Mouse (Mus musculus) embryonic stem cell, embryonic (primary cell): ENCODE measurements around the gene Fdxr.

ENCODE experiments used
- CTCF ChIA-PET, 4 experiments: fragments of 300-600 bp in 2 of 4; fragments of 350-600 bp in 2 of 4; sonication (Branson Sonifier 250); formaldehyde crosslinking; loops; one replicate each; lab custom pipeline; 2022; ENCODE audit warnings: inconsistent platforms in 2 of 4; lab: Charles Lee
- POLR2A ChIA-PET, 4 experiments: fragments of 300-600 bp in 2 of 4; fragments of 350-600 bp in 2 of 4; sonication (Branson Sonifier 250); formaldehyde crosslinking; loops; one replicate each; lab custom pipeline; 2022; ENCODE audit warnings: antibody characterized with exemption in 4 of 4, inconsistent platforms in 1 of 4; lab: Charles Lee

The Fdxr gene

DNA sequence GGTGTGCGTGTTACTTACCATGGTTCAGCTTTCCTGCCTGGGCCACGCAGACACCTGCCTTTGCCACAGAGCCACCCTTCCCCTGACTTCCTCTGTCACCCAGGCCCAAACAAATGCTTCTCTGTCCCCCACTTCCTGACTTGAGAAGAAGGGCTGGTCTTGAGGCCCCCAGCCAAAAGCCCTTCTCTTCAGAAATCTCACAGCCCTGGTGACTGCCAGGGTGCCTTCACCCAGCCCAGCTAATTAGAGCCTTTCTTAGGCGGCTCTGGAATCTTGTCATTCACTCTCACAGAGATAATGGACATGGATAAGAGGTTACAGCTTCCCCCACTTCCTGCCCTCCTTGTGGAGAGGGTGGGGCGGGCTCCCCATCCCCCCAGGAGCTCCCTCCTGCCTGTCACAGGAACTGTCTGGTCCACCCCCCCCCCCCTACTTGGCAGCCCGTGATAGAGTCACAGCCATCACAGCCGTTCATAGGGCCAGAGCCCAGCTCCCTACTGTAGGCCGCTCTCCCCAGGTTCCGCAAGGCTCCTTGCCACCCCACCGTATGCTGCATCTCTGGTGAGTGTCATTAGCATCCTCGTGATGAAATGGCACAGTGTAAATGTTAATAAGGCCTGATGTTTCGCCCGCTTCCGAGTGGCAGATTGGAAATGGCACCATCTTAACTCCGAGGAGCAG lies 49.9 kb downstream of the Fdxr start:
- CTCF ChIA-PET = interaction anchor here (0.6 to 6.1 kb wide), 12 partner anchors 10 to 427 kb away, joined by 3 to 122 read pairs (median 4); partner anchors contain the start of gene Grin2c (in 3 of the 4)
- POLR2A ChIA-PET = interaction anchor here (0.6 to 10.9 kb wide), 28 partner anchors 8 to 303 kb away, joined by 3 to 179 read pairs (median 4); partner anchors contain the start of genes Fdxr (in 2 of the 4) and Grin2c (in 2 of the 4)

- ChIA-PET CTCF (interaction anchor here (0.5 to 6.1 kb wide), 119 partner anchors 8 to 1867 kb away, joined by 3 to 122 read pairs (median 5); partner anchors contain the start of genes Fdxr (in 3 of the 4), Grin2c (in 3 of the 4), Slc9a3r1 (in 3 of the 4) and Nat9 (in 2 of the 4)), POLR2A (interaction anchor here in 3 of 4 experiments (0.6 to 10.9 kb wide), 44 partner anchors 8 to 121 kb away, joined by 3 to 179 read pairs (median 5); partner anchors contain the start of genes Grin2c (in 3 of the 3), Fdxr (in 2 of the 3), Nat9 (in 1 of the 3) and Slc9a3r1 (in 1 of the 3))
Measured at GRCm38 (mm10) chr11:115225301-115225700, 51.5 kb downstream of the Fdxr start.

GRCm38 (mm10) chr11:115224889-115225288 lies 52.0 kb downstream of the Fdxr start:
- ChIA-PET CTCF (interaction anchor here (0.5 to 6.1 kb wide), 128 partner anchors 8 to 1868 kb away, joined by 3 to 122 read pairs (median 4); partner anchors contain the start of genes Fdxr (in 3 of the 4), Grin2c (in 3 of the 4), Slc9a3r1 (in 3 of the 4) and Nat9 (in 2 of the 4)), POLR2A (interaction anchor here in 3 of 4 experiments (0.6 to 10.9 kb wide), 41 partner anchors 9 to 299 kb away, joined by 3 to 179 read pairs (median 5); partner anchors contain the start of genes Grin2c (in 3 of the 3), Fdxr (in 2 of the 3), Nat9 (in 1 of the 3) and Slc9a3r1 (in 1 of the 3))

DNA sequence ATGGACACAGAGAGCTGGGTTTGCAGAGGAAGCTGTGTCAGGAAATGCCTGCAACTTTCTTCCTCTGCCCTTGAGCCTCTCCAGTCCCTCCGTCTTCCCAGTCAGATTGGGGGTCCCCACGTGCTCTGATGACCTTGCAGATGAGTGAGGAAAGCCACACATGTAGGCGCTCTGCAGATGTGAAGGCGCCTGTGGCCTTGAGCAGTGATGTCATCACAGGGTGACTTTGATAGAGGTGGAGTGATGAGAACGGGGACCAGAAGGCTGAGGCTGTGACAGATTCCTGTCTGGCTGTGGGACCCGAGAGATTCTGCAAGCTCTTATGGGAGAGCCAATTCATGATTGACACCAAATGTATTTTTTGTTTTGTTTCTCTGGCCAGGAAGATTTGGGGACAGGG lies 53.0 kb downstream of the Fdxr start:
- ChIA-PET POLR2A (interaction anchor here in 2 of 4 experiments (1.1 to 10.9 kb wide), 8 partner anchors 9 to 61 kb away, joined by 3 to 179 read pairs (median 11); partner anchors contain the start of genes Fdxr (in 1 of the 2), Grin2c (in 1 of the 2), Nat9 (in 1 of the 2) and Slc9a3r1 (in 1 of the 2)), CTCF (interaction anchor here (1.0 to 6.1 kb wide), 14 partner anchors 9 to 66 kb away, joined by 3 to 122 read pairs (median 16); partner anchors contain the start of genes Grin2c (in 2 of the 4) and Fdxr (in 1 of the 4))

DNA sequence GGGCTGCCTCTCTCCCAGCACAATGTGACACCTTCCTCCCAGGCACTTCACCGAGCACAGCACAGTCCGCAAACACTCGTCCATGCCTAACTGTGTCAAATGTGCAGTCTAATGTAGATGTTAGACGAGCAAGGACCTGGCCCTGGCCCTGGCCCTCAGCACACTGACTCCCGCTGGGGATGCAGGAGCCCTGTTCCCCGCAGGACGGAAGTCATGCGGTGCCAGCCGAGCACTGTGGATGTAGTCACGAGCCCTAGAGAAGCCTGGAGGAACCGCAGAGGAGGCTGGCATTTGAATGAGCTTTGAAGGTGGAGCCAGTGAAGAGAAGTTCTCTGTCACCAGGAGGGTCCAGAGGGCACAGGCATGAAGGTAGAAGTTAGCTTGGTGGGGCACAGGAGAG lies 53.4 kb downstream of the Fdxr start:
- POLR2A ChIA-PET = interaction anchor here in 2 of 4 experiments (1.1 to 10.9 kb wide), 7 partner anchors 9 to 61 kb away, joined by 3 to 179 read pairs (median 6); partner anchors contain the start of genes Grin2c (in 1 of the 2), Nat9 (in 1 of the 2), Slc9a3r1 (in 1 of the 2) and Tmem104 (in 1 of the 2)
- CTCF ChIA-PET = interaction anchor here in 3 of 4 experiments (1.0 to 6.1 kb wide), 10 partner anchors 9 to 63 kb away, joined by 4 to 122 read pairs (median 20); partner anchors contain the start of genes Grin2c (in 2 of the 3) and Fdxr (in 1 of the 3)

DNA sequence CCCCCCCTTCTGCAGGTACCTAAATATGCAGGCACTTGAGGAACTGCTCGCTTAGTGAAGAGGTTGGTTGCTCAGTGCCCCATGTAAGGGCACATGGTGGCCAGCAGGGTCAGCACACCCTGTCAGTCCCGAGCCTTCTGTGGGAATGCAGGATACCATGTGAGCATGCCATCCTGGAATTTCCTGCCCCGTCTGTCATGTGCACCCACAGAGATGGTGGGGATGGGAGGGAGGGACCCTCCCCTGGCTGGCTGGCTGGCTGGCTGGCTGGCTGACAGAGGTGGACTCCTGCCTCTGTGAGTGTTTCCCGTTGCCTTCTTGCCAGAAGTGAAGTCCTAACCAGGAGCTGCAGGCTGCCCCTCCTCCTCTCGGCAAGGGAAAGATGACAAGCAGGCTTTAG lies 54.3 kb downstream of the Fdxr start:
- ChIA-PET CTCF (interaction anchor here in 2 of 4 experiments (1.0 to 6.1 kb wide), 5 partner anchors 10 to 62 kb away, joined by 4 to 122 read pairs (median 4); partner anchors contain the start of gene Grin2c (in 1 of the 2)), POLR2A (interaction anchor here in 2 of 4 experiments (0.6 to 10.9 kb wide), 6 partner anchors 16 to 190 kb away, joined by 3 to 179 read pairs (median 4); partner anchors contain the start of gene Slc9a3r1 (in 1 of the 2))

- POLR2A ChIA-PET = interaction anchor here in 2 of 4 experiments (0.6 to 10.9 kb wide), 6 partner anchors 10 to 44 kb away, joined by 3 to 179 read pairs (median 4); no protein-coding TSS in a partner anchor
- CTCF ChIA-PET = interaction anchor here in 2 of 4 experiments (0.9 to 6.1 kb wide), 4 partner anchors 20 to 118 kb away, joined by 4 to 122 read pairs (median 4); partner anchors contain the start of gene Grin2c (in 1 of the 2)
Measured at GRCm38 (mm10) chr11:115222077-115222476, 54.8 kb downstream of the Fdxr start.

- CTCF ChIA-PET = interaction anchor here in 3 of 4 experiments (1.0 to 2.1 kb wide), 2 partner anchors 17 to 38 kb away, joined by 3 to 6 read pairs (median 4); no protein-coding TSS in a partner anchor
- POLR2A ChIA-PET = interaction anchor here in 3 of 4 experiments (0.6 to 3.9 kb wide), 9 partner anchors 9 to 57 kb away, joined by 3 to 29 read pairs (median 5); partner anchors contain the start of gene Fdxr (in 1 of the 3)
Measured at GRCm38 (mm10) chr11:115219685-115220084, 57.2 kb downstream of the Fdxr start.

DNA sequence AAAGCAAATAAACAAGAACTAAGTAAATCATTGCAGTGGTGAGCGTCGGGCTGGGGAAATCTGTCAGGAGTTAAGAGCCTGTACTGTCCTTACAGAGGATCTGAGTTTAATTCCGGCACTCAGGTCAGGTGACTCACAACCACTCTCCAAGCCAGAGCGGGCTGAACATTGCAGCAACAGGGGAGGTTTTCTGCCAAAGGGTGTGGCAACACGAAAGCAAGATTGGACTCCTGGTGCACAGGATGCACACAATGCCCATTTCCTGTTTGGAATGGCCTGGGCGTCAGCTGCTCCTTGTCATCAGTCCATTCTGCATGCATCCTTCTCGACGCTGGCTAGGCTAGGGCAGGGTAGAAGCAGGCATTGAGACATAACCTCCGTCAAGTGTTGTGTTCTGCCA lies 57.6 kb downstream of the Fdxr start:
- CTCF ChIA-PET = interaction anchor here in 2 of 4 experiments (1.0 to 2.1 kb wide), 2 partner anchors 17 to 37 kb away, joined by 3 to 6 read pairs; no protein-coding TSS in a partner anchor
- POLR2A ChIA-PET = interaction anchor here in 3 of 4 experiments (1.0 to 3.9 kb wide), 10 partner anchors 9 to 73 kb away, joined by 3 to 29 read pairs (median 6); partner anchors contain the start of gene Fdxr (in 1 of the 3)
